Mouse (Mus musculus): ENCODE measurements around the gene Palm.

Gene Palm

DNA sequence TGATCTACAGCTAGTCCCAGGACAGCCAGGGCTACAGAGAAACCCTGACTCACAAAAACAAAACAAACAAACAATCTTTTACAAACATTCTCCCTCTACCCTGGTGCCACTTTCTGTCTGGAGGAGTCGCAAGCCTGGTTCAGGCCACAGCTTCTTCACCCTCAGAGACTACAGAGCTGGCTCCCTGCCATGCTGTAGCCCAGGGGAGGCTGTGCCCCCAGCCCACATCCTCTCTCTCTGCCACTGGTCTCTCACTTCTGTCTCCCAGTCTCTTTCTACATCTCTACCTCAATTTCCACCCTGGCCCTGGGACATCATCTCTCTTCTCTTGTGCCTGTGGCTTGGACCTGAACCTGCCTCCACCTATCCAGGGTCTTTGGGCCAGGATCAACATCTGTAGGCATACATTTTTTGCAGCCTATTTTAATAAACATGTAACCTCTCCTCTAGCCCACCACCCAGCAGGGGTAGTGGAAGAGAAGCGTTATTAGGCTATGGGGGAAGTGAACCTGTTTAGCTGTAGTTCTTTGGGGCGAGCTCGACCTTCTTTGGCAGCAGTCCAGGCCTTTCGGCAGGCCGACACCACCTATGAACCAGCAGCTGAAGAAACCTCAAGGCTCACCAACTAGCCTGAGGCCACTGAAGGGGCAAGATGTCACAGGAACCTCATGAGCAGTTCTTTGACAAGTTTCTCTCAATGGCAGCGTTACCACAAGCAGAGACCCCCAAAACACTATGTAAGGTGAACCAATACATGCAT, 38.8 kb downstream of the Palm start:
- DNase-seq, result peak in 1 of 2 experiments; percentile 12

DNA sequence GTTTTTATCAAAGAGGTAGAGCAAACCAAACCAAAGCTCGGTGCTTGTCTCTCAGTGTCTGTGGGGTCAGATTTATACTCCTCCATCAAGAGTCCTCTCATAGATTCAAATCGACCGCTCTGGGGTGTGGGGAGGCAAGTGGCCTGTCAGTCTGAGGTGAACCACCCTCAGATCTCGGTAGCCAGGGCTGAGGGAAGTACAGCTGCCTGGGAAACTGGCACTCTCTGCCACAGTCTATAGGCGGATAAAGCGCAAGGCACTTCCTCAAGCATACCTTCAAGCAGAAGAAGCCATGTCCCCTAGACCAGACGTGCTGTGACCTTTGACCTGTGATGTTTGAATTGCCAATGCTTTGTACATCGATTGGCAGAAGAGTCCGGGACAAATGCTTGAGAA, 39.4 kb downstream of the Palm start:
- DNase-seq, result no peak

DNA sequence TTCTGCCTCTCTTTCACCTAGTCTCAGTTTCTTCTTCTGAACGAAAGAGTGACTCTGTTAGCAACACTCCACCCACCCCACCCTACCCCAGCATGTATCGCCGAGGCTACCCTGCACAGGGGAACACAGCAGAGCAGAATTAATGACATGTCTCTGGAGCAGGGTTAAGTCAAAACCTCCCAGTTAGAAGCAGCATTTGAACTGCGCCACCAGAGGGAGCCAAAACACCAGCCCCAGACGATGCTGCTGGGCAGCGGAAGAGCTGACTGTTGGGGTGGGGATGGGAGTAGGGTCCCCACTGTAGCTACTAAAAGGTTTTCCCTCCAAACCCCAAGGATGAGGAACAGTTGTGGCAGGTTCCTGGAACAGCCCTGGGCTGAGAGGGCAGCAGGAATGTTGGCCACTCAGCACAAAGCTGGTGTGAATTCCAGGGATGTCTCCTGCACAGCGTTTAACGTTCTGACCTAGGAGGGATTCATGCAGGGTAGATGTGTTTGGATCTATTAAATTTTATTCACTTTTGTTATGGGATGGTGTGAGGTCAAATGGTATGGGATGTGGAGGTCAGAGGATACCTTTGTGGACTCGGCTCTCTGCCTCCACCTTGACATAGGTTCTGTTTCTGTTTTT, 41.5 kb downstream of the Palm start:
- DNase-seq, result peak; percentile 90

DNA sequence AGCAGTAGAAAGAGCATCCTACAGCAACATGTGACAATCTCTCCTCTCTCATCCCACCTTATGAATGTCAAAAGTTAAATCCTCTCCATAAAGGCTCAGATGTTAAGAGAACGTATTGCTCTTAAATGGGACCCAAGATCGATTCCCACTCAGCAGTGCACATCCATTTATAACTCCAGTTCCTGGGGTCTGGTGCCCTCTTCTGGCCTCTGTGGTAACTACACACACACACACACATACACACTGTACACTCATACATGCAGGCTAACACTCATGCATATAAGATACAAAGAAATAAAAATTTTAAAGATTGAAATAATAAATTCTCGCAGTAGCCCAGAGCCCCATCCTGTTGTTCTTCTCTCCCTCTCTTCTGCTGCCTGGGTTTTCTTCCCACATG, 43.5 kb downstream of the Palm start:
- DNase-seq, result no peak

DNA sequence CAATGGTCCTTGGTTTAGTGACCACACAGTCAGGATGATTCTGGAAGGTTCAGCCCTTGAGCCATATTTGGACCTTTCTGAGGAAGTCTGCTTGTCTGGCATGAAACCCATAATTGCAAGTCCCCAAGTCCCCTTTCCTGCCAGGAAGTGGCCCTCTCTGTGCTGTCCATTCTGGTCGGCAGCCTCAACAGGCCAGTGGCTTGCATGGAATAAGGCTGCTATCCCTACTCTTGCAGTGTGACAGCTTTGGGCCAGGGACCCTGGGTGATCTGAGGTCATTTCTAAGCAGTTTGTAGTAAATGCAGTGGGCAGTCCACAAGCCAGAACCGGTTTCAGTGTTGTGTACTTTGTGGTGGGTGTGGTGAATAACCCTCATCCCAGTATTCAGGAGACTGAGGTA, 44.8 kb downstream of the Palm start:
- DNase-seq, result peak in 1 of 2 experiments; percentile 32

DNA sequence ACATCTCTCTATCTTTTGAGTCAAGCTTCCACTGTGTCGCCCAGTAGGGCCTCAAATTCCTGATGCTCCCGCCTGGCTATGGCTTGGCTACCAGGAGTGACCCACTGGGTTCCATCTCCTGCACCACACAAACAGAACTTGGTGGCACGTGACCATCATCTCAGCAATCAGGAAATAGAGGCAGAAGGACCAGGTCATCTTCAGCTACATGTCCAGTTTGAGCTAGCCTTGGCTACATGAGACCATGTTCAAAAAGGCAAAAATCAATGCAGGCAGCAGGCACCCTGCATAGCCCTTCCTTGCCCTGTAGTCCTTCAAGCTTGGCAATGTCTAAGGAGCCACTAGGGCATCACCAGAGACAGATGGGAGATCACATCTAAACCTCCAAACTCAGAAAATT, 46.7 kb downstream of the Palm start:
- DNase-seq, result no peak

DNA sequence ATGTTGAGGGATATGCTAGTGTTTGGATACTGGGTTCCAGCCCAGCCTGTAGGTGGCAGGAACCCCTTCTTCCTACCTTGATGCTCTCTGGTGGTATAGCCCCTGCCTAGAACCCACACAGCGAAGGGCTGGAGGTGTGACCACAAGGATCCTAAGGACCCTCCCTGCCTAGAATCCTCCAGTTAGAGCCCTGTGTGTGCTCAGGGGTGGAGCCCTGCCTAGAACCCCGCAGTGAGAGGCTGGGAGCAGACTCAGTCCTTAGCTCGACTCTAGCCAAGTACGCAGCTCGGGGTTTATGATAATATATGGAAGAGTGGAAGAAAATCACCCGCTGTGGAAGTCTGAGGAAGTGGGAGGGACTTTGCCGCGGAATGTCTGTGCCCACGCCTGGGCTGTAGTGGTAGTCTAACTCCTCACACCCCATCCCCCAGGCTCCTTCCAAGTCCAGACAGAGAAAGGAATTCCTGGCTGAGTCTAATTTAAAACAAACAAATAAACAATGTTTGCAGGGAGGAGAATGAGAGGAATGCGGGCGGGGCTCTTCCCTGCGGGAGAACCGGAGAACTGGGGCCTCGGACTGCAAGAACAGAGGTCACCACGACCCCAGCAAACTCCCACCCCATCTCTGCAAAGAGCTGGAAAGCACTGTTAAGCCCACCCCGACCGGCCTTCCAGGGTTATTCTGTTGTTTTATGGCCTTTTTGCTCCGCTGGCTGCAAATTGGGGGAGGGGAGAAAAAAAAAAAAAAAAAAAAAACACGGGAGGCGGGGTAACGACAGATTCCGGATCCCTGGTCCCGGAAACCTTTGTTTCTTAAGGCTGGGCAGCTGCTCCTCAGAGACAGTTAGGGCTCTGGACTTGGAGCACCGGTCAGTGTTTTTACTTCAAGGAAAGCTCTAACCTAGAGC, 47.5 kb downstream of the Palm start:
- peak; percentile 82 to 91 for DNase-seq

DNA sequence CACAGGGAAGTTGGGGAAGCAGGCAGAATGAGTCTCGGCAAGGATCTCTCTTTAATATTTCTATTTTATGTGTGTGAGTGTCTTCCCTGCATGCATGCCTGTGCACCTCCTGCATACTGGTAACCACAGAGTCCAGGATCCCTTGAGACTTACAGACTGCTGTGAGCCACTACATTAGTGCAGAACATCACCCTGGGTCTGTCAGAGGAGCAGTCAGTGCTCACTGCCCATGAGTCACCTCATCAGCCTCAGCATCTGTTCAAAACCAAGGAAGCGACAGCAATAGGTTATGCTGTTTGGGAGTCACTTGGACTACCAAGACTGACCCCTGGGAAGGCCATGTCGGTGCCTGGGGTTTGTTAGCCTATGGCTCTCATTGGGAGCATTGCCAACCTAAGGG, 49.0 kb downstream of the Palm start:
- DNase-seq, result no peak

DNA sequence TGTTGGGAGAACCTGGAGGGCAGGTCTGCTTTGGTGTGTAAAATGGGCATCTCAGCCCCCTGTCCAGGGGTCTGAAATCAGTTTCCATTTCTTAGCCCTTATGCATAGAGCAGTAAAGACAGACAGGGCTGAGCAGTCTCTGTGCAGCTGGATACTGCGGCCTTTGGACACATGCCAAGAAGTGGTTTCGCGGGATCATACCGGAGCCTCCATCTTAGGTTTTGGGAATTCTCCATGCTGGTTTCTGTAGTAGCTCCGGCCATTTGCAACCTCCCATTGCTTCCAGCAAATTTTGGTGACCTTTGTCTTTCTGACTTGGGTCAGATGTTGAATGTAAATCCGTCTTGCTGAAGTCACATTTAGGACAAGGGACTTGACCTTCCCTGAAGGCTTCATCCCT, 50.1 kb downstream of the Palm start:
- peak; percentile 71 to 78 for DNase-seq

DNA sequence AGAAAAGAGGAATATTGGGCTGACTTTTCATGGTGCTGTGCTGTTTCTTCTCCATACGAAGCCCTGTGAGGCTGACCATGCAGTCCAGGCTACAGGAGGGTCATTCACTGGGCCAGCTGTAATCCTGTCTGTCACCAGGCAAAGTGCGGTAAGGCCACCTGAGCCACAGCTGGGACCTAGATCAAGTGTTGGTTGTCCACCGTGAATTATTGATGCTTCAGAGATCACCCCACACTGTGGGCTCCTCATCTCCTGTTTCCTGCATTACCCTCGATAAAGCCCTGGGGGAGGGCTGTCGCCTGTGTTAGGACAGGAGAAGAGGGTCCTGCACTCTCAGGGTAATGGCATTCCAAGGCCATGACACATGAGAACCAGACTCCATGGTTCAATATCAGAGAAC, 53.2 kb downstream of the Palm start:
- peak in 1 of 2 experiments; percentile 1 for DNase-seq

DNA sequence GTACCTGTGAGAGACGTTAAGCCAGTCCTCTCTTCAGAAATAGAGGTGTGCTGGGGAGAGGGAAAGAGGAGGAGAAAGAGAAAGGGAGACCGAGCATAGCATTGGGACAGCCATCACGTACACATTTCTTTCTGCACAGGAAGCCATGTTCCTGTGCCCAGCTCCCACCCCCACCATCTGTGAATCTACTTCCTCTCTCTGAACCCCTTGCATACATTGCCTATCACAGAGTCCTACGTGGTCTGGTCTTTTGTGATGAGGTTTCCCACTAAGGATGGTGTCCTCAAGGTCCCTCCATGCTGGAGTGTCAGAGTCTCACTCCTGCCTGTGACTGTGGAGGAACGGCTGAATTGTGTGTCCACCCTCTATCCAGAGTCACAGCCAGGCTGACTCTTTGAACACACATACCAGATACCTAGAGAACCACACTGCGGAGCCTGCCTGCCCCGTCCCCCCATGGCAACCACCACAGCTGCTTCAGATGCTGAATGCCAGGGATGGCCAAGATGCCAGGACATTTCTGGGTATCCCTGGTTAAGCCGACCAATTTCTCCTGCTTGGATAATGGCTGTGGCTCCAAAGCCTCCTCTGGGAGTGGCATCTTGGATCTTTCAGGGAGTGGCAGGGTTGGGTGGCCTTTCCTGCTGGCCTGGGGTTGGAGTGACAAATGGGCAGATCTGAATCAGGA, 56.7 kb downstream of the Palm start:
- peak in 1 of 2 experiments; percentile 4 for DNase-seq

DNA sequence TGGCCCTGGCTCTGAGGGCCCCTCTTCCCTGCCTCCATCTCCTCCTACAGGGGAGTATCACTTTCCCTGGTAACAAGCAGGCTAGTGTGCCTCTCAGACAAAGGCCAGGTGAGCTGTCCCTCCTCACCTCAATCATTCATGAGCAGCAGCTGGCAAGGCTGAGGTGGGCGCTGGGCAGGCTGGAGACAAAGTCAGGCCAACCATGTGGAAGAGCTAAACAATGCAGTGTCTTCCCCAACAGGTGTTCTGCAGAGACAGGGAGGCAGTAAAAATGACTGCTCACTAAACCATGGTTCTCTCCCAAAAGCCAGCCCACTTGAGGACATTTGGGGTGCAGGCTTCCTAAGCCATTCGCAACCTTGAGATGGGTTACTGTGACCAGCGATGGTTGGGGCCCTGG, 58.3 kb downstream of the Palm start:
- no peak for DNase-seq

DNA sequence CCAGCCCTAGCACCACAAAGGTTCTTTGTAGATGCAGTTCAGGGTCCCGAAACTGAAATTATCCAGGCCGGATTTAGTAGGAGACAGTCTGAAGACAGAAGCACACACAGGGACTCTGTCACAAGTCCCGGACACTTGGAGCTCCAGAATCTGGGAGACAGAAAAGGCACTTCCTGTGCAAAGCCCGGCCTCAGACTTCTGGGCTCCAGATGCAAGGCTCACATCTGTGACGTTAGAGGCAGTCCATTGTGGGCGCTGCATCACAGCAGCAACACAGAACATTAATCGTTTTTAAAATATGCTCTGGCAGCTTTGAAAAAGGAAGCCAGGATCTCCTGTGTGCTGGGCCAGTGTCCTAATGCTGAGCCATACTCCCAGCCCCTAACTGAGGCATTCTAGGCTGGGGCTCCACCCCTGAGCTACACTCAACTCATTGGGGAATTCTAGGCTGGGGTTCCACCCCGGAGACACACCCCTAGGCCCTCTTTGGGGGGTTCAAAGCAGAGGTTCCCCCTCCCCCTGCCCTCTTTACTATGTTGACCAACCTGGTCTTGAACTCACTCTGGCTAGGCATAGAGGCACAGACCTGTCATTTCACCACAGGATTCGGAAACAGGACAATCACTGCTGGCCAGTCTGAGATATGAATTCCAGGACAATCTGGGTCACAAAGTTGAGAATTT, 58.9 kb downstream of the Palm start:
- peak; percentile 69 to 78 for DNase-seq

DNA sequence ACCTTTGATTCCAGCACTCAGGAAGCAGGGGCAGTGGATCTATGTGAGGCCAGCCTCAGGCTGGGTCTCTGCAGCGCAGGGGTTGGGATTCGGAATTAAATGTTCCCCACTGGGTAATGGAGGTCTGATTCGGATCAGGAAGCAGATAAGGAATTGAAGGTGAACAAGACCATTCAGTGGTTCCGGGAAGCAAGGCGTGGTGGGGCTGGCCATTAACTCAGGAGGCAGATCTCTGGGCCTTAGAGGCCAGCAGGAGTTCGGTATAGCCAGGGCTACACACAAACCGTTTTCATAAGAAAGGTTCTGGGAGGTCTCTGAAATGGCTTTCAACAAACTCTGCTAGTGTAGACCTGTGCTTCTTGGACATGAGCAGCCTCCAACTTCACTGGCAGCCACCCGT, 59.5 kb downstream of the Palm start:
- peak in 1 of 2 experiments; percentile 62 for DNase-seq

DNA sequence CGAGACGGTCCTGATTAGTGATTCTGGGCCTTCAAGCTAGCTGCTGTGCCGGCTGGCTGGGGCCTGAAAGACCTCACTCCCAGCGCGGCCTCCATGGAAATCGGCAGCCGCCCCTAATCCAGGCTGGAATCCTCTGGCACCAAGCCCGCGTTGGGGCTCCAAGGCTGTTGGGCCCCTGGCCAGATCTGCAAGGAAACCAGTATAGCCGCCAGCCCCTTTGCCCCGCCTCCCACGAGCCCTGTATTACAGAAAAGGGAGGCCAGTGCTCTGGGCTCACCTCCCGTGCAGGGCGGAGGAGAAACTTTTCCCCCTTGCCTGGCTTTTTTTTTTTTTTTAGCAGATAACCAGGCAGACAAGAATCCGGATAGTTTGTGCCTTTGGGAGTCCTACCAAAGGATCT, 60.0 kb downstream of the Palm start:
- DNase-seq, result peak; percentile 99

DNA sequence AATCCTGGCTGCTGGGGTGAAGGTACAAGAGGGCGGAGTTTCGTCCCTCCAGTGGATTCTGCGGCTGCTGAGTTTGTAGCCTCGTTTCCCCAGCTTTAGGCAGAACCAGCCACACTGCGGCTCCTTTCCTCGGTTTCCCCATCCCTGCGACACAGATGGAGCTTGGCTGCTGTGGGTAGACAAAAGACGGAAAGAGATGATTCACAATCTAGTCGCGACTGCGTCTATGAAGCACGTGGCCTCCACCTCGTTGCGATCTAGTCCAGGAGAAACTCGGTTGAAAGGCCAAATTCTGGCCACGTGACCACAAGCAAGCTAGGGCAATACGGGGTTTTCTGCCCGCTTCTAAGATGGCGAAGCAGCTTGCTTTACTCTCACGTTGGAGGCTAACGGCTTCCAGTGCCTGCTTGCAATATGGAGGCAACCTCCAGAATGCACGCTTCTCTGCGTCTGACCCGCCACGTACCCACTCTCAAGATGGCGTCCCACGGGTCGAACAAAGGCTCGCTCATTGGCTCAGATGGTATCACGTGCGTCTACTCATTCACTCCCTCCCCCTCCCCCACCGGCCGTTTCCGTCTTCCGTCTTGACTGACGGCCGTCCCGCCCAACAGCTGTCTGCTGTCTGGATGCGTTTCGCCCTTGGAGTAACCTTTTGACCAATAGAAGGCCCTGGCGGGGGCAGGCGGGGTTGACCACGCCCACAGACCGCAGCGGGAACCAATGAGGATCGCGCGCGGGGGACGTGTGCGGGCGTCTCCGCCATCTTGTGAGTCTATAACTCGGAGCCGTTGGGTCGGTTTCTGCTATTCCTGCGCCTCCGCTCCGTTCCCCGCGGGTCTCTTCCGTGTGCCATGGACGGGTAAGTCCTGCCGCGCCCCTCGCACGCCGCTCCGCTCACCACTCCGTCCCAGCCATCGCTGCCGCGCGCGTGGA, 60.8 kb downstream of the Palm start, which contains the start of gene Ptbp1:
Ptbp1 (plus strand) TSS at position 568 of the 936 bp plus-strand sequence.
- peak; percentile 100 for DNase-seq

DNA sequence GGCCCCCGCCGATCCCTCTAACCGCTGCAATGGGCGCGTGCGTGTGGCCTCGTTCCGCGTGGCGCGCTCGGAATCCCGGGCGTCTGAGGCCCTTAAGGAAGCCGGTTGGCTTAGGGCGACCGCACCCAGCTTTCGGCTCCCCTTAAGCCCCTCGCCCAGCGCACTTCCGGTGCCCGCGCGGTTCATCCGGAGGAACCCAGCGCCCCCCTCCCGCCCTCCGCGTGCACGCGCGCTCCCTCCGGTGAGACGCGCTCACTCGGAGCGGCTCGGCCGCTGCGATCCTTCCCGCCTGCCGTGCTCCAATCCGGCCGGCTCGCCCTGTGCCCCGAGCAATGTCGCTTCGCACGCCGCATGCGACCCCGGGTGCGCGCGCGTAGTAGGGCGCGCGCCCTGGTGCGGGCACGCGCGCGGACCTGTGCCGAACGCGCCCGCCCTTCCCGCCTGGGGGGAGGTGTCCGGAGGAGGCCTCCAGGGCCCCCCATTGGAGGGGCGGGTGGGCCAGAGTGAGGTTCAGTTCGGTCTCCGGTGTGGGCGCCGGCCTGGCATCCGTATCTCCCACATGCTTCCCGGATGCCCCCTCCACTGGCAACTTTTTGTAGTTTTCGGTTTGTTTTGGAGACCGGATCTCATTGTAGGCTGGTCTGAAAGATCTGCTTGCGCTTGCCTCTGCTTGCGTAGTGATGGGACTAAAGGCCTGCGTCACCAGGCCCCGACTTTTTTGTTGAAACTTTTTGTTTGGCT, 61.6 kb downstream of the Palm start:
- peak; percentile 80 to 89 for DNase-seq

DNA sequence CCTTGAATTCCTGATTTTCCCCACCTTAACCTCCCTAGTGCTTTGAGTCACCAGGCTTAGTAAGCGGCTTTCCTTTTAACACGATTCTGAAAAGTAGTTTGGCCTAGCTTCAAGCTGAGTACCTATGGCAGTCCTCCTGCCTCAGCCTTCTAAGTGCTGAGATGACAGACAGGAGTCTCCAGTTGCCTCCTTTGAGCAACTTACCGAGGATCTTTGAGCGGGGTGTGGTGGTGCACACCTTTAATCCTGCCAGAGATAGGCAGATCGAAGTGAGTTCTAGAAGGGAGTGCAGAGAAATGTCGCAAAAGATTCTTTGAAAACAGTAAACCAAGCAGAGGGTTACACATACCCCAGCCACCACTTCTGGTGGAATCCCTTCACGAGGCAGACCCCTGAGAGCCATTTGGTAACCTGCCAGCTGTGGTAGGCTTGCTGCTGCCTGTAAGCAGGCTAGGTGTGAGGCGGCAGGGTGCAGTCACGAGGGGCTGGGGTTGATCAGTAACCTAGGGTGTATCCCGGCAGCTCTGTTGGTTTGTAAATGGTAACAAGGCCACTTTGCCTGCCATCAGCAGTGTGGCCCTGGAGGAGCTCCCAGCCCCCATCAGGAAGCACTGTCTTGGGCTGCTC, 62.3 kb downstream of the Palm start:
- peak; percentile 80 to 89 for DNase-seq

DNA sequence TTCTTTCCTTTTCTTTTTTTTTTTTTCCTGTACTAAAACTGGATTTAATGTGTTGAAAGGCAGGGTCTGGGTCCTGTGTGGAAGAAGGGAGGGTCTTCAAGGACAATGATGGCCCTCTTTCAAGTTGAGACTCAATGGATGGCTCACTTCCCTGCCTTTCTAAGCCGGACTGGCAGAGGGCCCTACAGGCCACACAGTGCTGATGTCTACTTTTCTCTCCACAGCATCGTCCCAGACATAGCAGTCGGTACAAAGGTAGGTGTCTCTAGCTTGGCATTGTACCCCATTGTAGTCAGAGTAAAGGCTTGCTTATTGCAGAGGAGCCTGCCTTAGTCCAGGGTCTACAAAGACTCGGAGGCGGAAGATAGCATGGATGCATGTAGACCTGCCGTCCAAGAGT, 62.9 kb downstream of the Palm start:
- DNase-seq, result no peak
